Comparison of ENCODE assay signal across 12 mouse cellular contexts in genomic region chr9:94067121-94067520, GRCm38 (mm10).
DNase-seq lines count a peak whose midpoint lies in the region; ATAC-seq and TF ChIP-seq lines count a peak whose summit lies in the region.
"Had no signal": no experiment of that assay in that cellular context is flagged by ENCODE, and none has a peak within 500 bp of the region (broad histone marks: within the 10 kb centered on the region; RNA-seq: fewer than 3 reads in every experiment).

No protein-coding gene starts in this region.

- no peak for ATAC-seq in embryonic facial prominence, embryonic 14.5 days (ENCODE audit: low read depth)

- no peak for TF ChIP-seq CTCF in brain, embryonic 14.5 days (IDR thresholded peaks at IDR 0.05; ENCODE audit: borderline replicate concordance, extremely low read depth, insufficient read depth, insufficient read length)

- H3K4me2 ChIP-seq in embryonic facial prominence, embryonic 14.5 days (ENCODE audit: low read depth, low read length), result no peak overlapping the region
- H3K4me2 ChIP-seq: limb, embryonic 15.5 days had no signal

- WGBS in embryonic facial prominence, embryonic 14.5 days, result 20% methylated on average over 1 of the region's 1 CpGs

- no peaks in the 10 kb centered on the region for H3K36me3 ChIP-seq in embryonic facial prominence, embryonic 14.5 days (ENCODE audit: control insufficient read depth, insufficient read depth, low read length)
- H3K36me3 ChIP-seq: forebrain, embryonic 10.5 days; limb, embryonic 15.5 days had no signal

- peaks cover 4% of the 10 kb centered on the region; the same call in 1 of the 2 replicates for H3K4me1 ChIP-seq in embryonic facial prominence, embryonic 14.5 days (ENCODE audit: control insufficient read depth, insufficient read depth, low read length)
- H3K4me1 ChIP-seq: forebrain, embryonic 10.5 days; limb, embryonic 15.5 days had no signal

- intact Hi-C loops in left cerebral cortex, postnatal 4 days (cut with DNase I), result no loop called here

- DNase-seq in left cerebral cortex, postnatal 4 days, result peak; percentile 25
- no peak for DNase-seq in left cerebral cortex, adult 8-10 months (ENCODE audit: low spot score in 2 of 2)
- DNase-seq in NIH3T3 (ENCODE audit: low read depth), result peak; percentile 1
- DNase-seq in brain, embryonic 14.5 days (ENCODE audit: low read depth), result peak; percentile 44
- peak; percentile 71 for DNase-seq in embryonic facial prominence, embryonic 14.5 days (ENCODE audit: low spot score)
- DNase-seq in thymus, adult 18-20 months, result no peak
- DNase-seq in thymus, postnatal 0 days (ENCODE audit: low spot score), result no peak
- DNase-seq: adrenal gland, adult 2 months; lung, adult 2 months; thymus, adult 2 months had no signal

- no peaks in the 10 kb centered on the region for H3K27me3 ChIP-seq in embryonic facial prominence, embryonic 14.5 days (replicated peaks; ENCODE audit: control insufficient read depth, insufficient read depth, low read length)
- H3K27me3 ChIP-seq: limb, embryonic 15.5 days had no signal

- no peak overlapping the region for H3K27ac ChIP-seq in embryonic facial prominence, embryonic 14.5 days (replicated peaks; ENCODE audit: low read depth, low read length)
- H3K27ac ChIP-seq: forebrain, embryonic 10.5 days; limb, embryonic 15.5 days had no signal

- no peak for TF ChIP-seq POLR2A in brain, embryonic 14.5 days (IDR thresholded peaks at IDR 0.05; ENCODE audit: borderline replicate concordance, extremely low read depth, insufficient read depth, insufficient read length, poor library complexity, severe bottlenecking)

- H3K9ac ChIP-seq in embryonic facial prominence, embryonic 14.5 days (ENCODE audit: low read depth, low read length), result no peak overlapping the region
- H3K9ac ChIP-seq: limb, embryonic 15.5 days had no signal

- no peaks in the 10 kb centered on the region for H3K9me3 ChIP-seq in embryonic facial prominence, embryonic 14.5 days (ENCODE audit: control insufficient read depth, low read length)
- H3K9me3 ChIP-seq: forebrain, embryonic 10.5 days; limb, embryonic 15.5 days had no signal

- no peak overlapping the region for H3K4me3 ChIP-seq in embryonic facial prominence, embryonic 14.5 days (ENCODE audit: low read depth, low read length)
- H3K4me3 ChIP-seq: forebrain, embryonic 10.5 days; limb, embryonic 15.5 days had no signal

Comparison
In these comparisons a context has a peak if more than half of its experiments do, and no peak if none do; other contexts are left out.
1. DNase-seq: peak in left cerebral cortex, postnatal 4 days (single experiment), NIH3T3 (single experiment), brain, embryonic 14.5 days (single experiment) and embryonic facial prominence, embryonic 14.5 days (single experiment); none in left cerebral cortex, adult 8-10 months (0 of 2), thymus, adult 18-20 months (0 of 2) and thymus, postnatal 0 days (single experiment).